Comparison of ENCODE assay signal across 13 mouse cellular contexts in the genomic region with DNA sequence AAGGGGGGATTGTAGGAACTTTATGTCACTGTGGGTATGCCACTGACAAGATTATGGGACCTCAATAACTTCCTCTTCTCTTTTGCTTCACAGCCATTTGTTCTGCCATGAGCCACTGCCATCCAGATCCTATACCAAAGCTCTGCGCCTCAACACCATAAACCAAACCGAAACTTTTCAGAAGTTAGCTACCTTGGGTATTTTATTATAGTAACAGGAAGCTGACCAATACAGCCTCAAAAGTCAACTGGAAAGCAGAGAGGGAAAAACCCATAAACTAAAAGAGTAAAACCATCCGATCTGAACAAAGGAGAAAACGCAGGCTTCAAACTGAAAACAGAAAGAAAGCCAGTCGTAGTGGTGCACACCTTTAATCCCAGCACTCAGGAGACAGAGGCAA. TPM values are rescaled to one million over a fixed set of nuclear protein-coding genes. Genes with fewer than 3 reads are reported as not detected.
A peak's percentile ranks its signal among the peaks of the same experiment; 100 is the strongest.
DNase-seq lines count a peak whose midpoint lies in the region; ATAC-seq and TF ChIP-seq lines count a peak whose summit lies in the region.
"Had no signal": no experiment of that assay in that cellular context is flagged by ENCODE, and none has a peak within 500 bp of the region (broad histone marks: within the 10 kb centered on the region; RNA-seq: fewer than 3 reads in every experiment).

No protein-coding gene starts in this region.

- no peak for TF ChIP-seq POLR2A in kidney, adult 2 months (IDR thresholded peaks at IDR 0.05; ENCODE audit: low read depth, low read length)
- TF ChIP-seq POLR2A in spleen, adult 2 months (IDR thresholded peaks at IDR 0.05; ENCODE audit: low read depth, low read length), result no peak

- WGBS in embryonic facial prominence, embryonic 12.5 days, result 93% methylated on average over 5 of the region's 5 CpGs
- WGBS in embryonic facial prominence, embryonic 10.5 days, result 94% methylated on average over 5 of the region's 5 CpGs
- 62% methylated on average over 5 of the region's 5 CpGs for WGBS in kidney, adult 2 months
- WGBS in spleen, adult 2 months, result 48% methylated on average over 5 of the region's 5 CpGs

- no peak overlapping the region for H3K9ac ChIP-seq in embryonic facial prominence, embryonic 12.5 days
- H3K9ac ChIP-seq: hindbrain, embryonic 12.5 days had no signal

- no peaks in the 10 kb centered on the region for H3K27me3 ChIP-seq in embryonic facial prominence, embryonic 12.5 days
- no peaks in the 10 kb centered on the region for H3K27me3 ChIP-seq in embryonic facial prominence, embryonic 10.5 days (replicated peaks; ENCODE audit: low read depth, poor library complexity, severe bottlenecking)
- no peaks in the 10 kb centered on the region for H3K27me3 ChIP-seq in kidney, adult 2 months (replicated peaks; ENCODE audit: control insufficient read depth, insufficient read depth, low read length)
- no peaks in the 10 kb centered on the region for H3K27me3 ChIP-seq in spleen, adult 2 months (ENCODE audit: control insufficient read depth, insufficient read depth, low read length)
- no peaks in the 10 kb centered on the region for H3K27me3 ChIP-seq in splenic B cell, adult 2 months (ENCODE audit: control insufficient read depth, insufficient read depth, low read length, poor library complexity, severe bottlenecking)
- H3K27me3 ChIP-seq: hindbrain, embryonic 12.5 days had no signal

- no peak overlapping the region for H3K4me3 ChIP-seq in embryonic facial prominence, embryonic 12.5 days
- H3K4me3 ChIP-seq in embryonic facial prominence, embryonic 10.5 days, result no peak overlapping the region
- no peak overlapping the region for H3K4me3 ChIP-seq in kidney, adult 2 months (ENCODE audit: insufficient read depth, low read depth, low read length)
- H3K4me3 ChIP-seq in spleen, adult 2 months (ENCODE audit: extremely low read depth, insufficient read depth, insufficient read length), result no peak overlapping the region
- H3K4me3 ChIP-seq: hindbrain, embryonic 12.5 days had no signal

- no peak for ATAC-seq in embryonic facial prominence, embryonic 12.5 days (ENCODE audit: insufficient number of reproducible peaks, insufficient read depth, low FRiP score, low TSS enrichment)

- no peak overlapping the region for H3K4me2 ChIP-seq in embryonic facial prominence, embryonic 12.5 days (replicated peaks)
- H3K4me2 ChIP-seq: hindbrain, embryonic 12.5 days had no signal

- no peak for TF ChIP-seq CTCF in kidney, adult 2 months (conservative IDR thresholded peaks at IDR 0.05; ENCODE audit: insufficient read depth, insufficient read length, low read depth, low read length)
- no peak for TF ChIP-seq CTCF in spleen, adult 2 months (IDR thresholded peaks at IDR 0.05; ENCODE audit: extremely low read depth, insufficient read depth, insufficient read length, insufficient replicate concordance)

- peaks cover 43% of the 10 kb centered on the region for H3K4me1 ChIP-seq in embryonic facial prominence, embryonic 12.5 days
- peaks cover 27% of the 10 kb centered on the region for H3K4me1 ChIP-seq in embryonic facial prominence, embryonic 10.5 days
- H3K4me1 ChIP-seq in kidney, adult 2 months (ENCODE audit: control insufficient read depth, insufficient read depth, low read length), result peaks cover 55% of the 10 kb centered on the region
- H3K4me1 ChIP-seq in spleen, adult 2 months (ENCODE audit: control insufficient read depth, insufficient read depth, insufficient read length), result peaks cover 21% of the 10 kb centered on the region

- peaks cover 19% of the 10 kb centered on the region for H3K36me3 ChIP-seq in embryonic facial prominence, embryonic 12.5 days
- peaks cover 36% of the 10 kb centered on the region for H3K36me3 ChIP-seq in embryonic facial prominence, embryonic 10.5 days (replicated peaks)
- H3K36me3 ChIP-seq in kidney, adult 2 months (ENCODE audit: control insufficient read depth, insufficient read depth, low read length), result peaks cover 2% of the 10 kb centered on the region; the same call in 1 of the 2 replicates
- no peaks in the 10 kb centered on the region for H3K36me3 ChIP-seq in spleen, adult 2 months (ENCODE audit: control insufficient read depth, insufficient read depth, low read length)
- 0 out of 2 replicates have a peak, but pooled peaks cover 1% of the 10 kb centered on the region for H3K36me3 ChIP-seq in splenic B cell, adult 2 months (ENCODE audit: control insufficient read depth, insufficient read depth, low read length, poor library complexity, severe bottlenecking)

- no peaks in the 10 kb centered on the region for H3K9me3 ChIP-seq in embryonic facial prominence, embryonic 12.5 days
- H3K9me3 ChIP-seq in embryonic facial prominence, embryonic 10.5 days, result no peaks in the 10 kb centered on the region
- H3K9me3 ChIP-seq: hindbrain, embryonic 12.5 days had no signal

- H3K27ac ChIP-seq in embryonic facial prominence, embryonic 12.5 days, result 0 out of 2 replicates have a peak overlapping the region, but pooled peaks have one; percentile 3
- H3K27ac ChIP-seq in embryonic facial prominence, embryonic 10.5 days (replicated peaks), result no peak overlapping the region
- H3K27ac ChIP-seq in kidney, adult 2 months (ENCODE audit: insufficient read depth, low read depth, low read length), result peak overlapping the region; percentile 89
- H3K27ac ChIP-seq in spleen, adult 2 months (ENCODE audit: insufficient read depth, low read length), result peak overlapping the region; percentile 67; the same call in 1 of the 2 replicates

- no peak for DNase-seq in embryonic facial prominence, embryonic 10.5 days (ENCODE audit: low spot score)
- no peak for DNase-seq in kidney, adult 2 months
- DNase-seq in kidney, postnatal 36 days, result no peak
- DNase-seq in spleen, adult 2 months (ENCODE audit: low read depth in 1 of 2, low spot score in 2 of 2), result no peak
- DNase-seq in spleen, postnatal 10 days (ENCODE audit: low spot score in 2 of 2), result no peak
- peak; percentile 38 for DNase-seq in splenic B cell, adult 2 months (ENCODE audit: low read depth, low spot score)
- DNase-seq in gastrocnemius, postnatal 4 days (ENCODE audit: low spot score in 2 of 2), result no peak
- DNase-seq: cerebellum, adult 9-10 months; gastrocnemius, postnatal 25 days; right cerebral cortex, adult 18-20 months; thymus, adult 18-20 months had no signal

RNA-seq across cellular contexts. Expression of gene Clic4, which starts 30.2 kb away (rescaled TPM):
- polyA plus RNA-seq in embryonic facial prominence, embryonic 12.5 days (2016; fragmentation: Nextera tagmentation; extraction: Ambion mirVana), result 171 and 176 TPM in 2 replicates
- polyA plus RNA-seq in embryonic facial prominence, embryonic 10.5 days (2016; fragmentation: Nextera tagmentation; extraction: Ambion mirVana), result 207 and 211 TPM in 2 replicates
- polyA plus RNA-seq in kidney, adult 2 months (2012; rRNA removed), result 86.6 and 91.1 TPM in 2 replicates
- polyA plus RNA-seq in spleen, adult 2 months (2012; rRNA removed), result 34.7 and 40.8 TPM in 2 replicates
- 100 to 1,000 TPM; 109 to 115 TPM for total RNA-seq in gastrocnemius, postnatal 4 days (2021)
